Mouse (Mus musculus): ENCODE measurements at regions not wholly inside any gene's neighbourhood (a gene's known extent, or its start where the extent isn't known, plus 50 kb on each side); places are given as distances from the start of the nearest gene placed in this dataset.
A peak's percentile ranks its signal among the peaks of the same experiment; 100 is the strongest.

GRCm38 (mm10) chr6:6459006-6459917 lies 119.2 kb downstream of the Sem1 start:
- Histone ChIP-seq H3K9me3 (ENCODE audit: control insufficient read depth, low read length) (no peaks in the 10 kb centered on the region), H3K27me3 (replicated peaks; ENCODE audit: control insufficient read depth, insufficient read depth, low read length) (no peaks in the 10 kb centered on the region), H3K4me1 (ENCODE audit: control insufficient read depth, insufficient read depth, low read length) (peaks cover 4% of the 10 kb centered on the region; the same call in 1 of the 2 replicates), H3K36me3 (ENCODE audit: control insufficient read depth, insufficient read depth, low read length) (no peaks in the 10 kb centered on the region), H3K27ac (ENCODE audit: low read length) (no peak overlapping the region), H3K4me2 (ENCODE audit: low read depth, low read length) (no peak overlapping the region), H3K4me3 (ENCODE audit: low read length) (no peak overlapping the region), H3K9ac (ENCODE audit: low read depth, low read length) (no peak overlapping the region)
- ATAC-seq, result peak; percentile 46; the same call in 1 of the 2 replicates
- 26% methylated on average over 14 of the region's 14 CpGs for WGBS

GRCm38 (mm10) chr6:6457726-6458125 lies 120.7 kb downstream of the Sem1 start:
- Histone ChIP-seq H3K4me2 (ENCODE audit: low read depth, low read length) (no peak overlapping the region), H3K9ac (ENCODE audit: low read depth, low read length) (no peak overlapping the region), H3K9me3 (ENCODE audit: control insufficient read depth, low read length) (no peaks in the 10 kb centered on the region), H3K36me3 (ENCODE audit: control insufficient read depth, insufficient read depth, low read length) (no peaks in the 10 kb centered on the region), H3K27me3 (replicated peaks; ENCODE audit: control insufficient read depth, insufficient read depth, low read length) (no peaks in the 10 kb centered on the region), H3K27ac (ENCODE audit: low read length) (no peak overlapping the region), H3K4me1 (ENCODE audit: control insufficient read depth, insufficient read depth, low read length) (peaks cover 2% of the 10 kb centered on the region; the same call in 1 of the 2 replicates), H3K4me3 (ENCODE audit: low read length) (no peak overlapping the region)
- peak; percentile 66 for ATAC-seq
- WGBS, result 71% methylated on average over 4 of the region's 4 CpGs

GRCm38 (mm10) chr6:6457001-6457400 lies 121.5 kb downstream of the Sem1 start:
- Histone ChIP-seq H3K9me3 (ENCODE audit: control insufficient read depth, low read length) (no peaks in the 10 kb centered on the region), H3K4me3 (ENCODE audit: low read length) (no peak overlapping the region), H3K36me3 (ENCODE audit: control insufficient read depth, insufficient read depth, low read length) (no peaks in the 10 kb centered on the region), H3K27me3 (replicated peaks; ENCODE audit: control insufficient read depth, insufficient read depth, low read length) (no peaks in the 10 kb centered on the region), H3K4me2 (ENCODE audit: low read depth, low read length) (no peak overlapping the region), H3K27ac (ENCODE audit: low read length) (no peak overlapping the region), H3K9ac (ENCODE audit: low read depth, low read length) (no peak overlapping the region), H3K4me1 (ENCODE audit: control insufficient read depth, insufficient read depth, low read length) (peaks cover 2% of the 10 kb centered on the region; the same call in 1 of the 2 replicates)
- WGBS, result 64% methylated on average over 5 of the region's 5 CpGs
- ATAC-seq, result no peak

- no peak for ATAC-seq
- Histone ChIP-seq H3K27ac (ENCODE audit: low read length) (no peak overlapping the region), H3K9ac (ENCODE audit: low read depth, low read length) (no peak overlapping the region)
These were observed 122.9 kb downstream of the Sem1 start for GRCm38 (mm10) chr6:6455566-6455965.

GRCm38 (mm10) chr6:6454396-6454795 lies 124.1 kb downstream of the Sem1 start:
- H3K27ac ChIP-seq (ENCODE audit: low read length), result no peak overlapping the region
- H3K9me3 ChIP-seq (ENCODE audit: control insufficient read depth, low read length), result no peaks in the 10 kb centered on the region
- no peaks in the 10 kb centered on the region for H3K27me3 ChIP-seq (replicated peaks; ENCODE audit: control insufficient read depth, insufficient read depth, low read length)
- H3K4me2 ChIP-seq (ENCODE audit: low read depth, low read length), result no peak overlapping the region
- H3K36me3 ChIP-seq (ENCODE audit: control insufficient read depth, insufficient read depth, low read length), result no peaks in the 10 kb centered on the region
- no peak overlapping the region for H3K9ac ChIP-seq (ENCODE audit: low read depth, low read length)
- H3K4me3 ChIP-seq (ENCODE audit: low read length), result no peak overlapping the region
- no peaks in the 10 kb centered on the region for H3K4me1 ChIP-seq (ENCODE audit: control insufficient read depth, insufficient read depth, low read length)
- 71% methylated on average over 2 of the region's 2 CpGs for WGBS
- ATAC-seq, result no peak

More at GRCm38 (mm10) chr6:6455566-6455965, 122.9 kb downstream of the Sem1 start:
- no peaks in the 10 kb centered on the region for H3K36me3 ChIP-seq (ENCODE audit: control insufficient read depth, insufficient read depth, low read length)
- peaks cover 2% of the 10 kb centered on the region; the same call in 1 of the 2 replicates for H3K4me1 ChIP-seq (ENCODE audit: control insufficient read depth, insufficient read depth, low read length)
- no peak overlapping the region for H3K4me3 ChIP-seq (ENCODE audit: low read length)
- H3K9me3 ChIP-seq (ENCODE audit: control insufficient read depth, low read length), result no peaks in the 10 kb centered on the region
- no peaks in the 10 kb centered on the region for H3K27me3 ChIP-seq (replicated peaks; ENCODE audit: control insufficient read depth, insufficient read depth, low read length)
- 78% methylated on average over 5 of the region's 5 CpGs for WGBS
- no peak overlapping the region for H3K4me2 ChIP-seq (ENCODE audit: low read depth, low read length)

GRCm38 (mm10) chr6:6434855-6435254 lies 143.6 kb downstream of the Sem1 start:
- no peak for ATAC-seq
- 42% methylated on average over 3 of the region's 3 CpGs for WGBS
- no peaks in the 10 kb centered on the region for H3K4me1 ChIP-seq (ENCODE audit: control insufficient read depth, insufficient read depth, low read length)

GRCm38 (mm10) chr6:6434261-6434802 lies 144.1 kb downstream of the Sem1 start:
- Histone ChIP-seq H3K4me1 (ENCODE audit: control insufficient read depth, insufficient read depth, low read length) (no peaks in the 10 kb centered on the region), H3K36me3 (ENCODE audit: control insufficient read depth, insufficient read depth, low read length) (no peaks in the 10 kb centered on the region), H3K27ac (ENCODE audit: low read length) (no peak overlapping the region), H3K27me3 (replicated peaks; ENCODE audit: control insufficient read depth, insufficient read depth, low read length) (no peaks in the 10 kb centered on the region), H3K4me3 (ENCODE audit: low read length) (no peak overlapping the region), H3K9me3 (ENCODE audit: control insufficient read depth, low read length) (no peaks in the 10 kb centered on the region), H3K9ac (ENCODE audit: low read depth, low read length) (no peak overlapping the region), H3K4me2 (ENCODE audit: low read depth, low read length) (no peak overlapping the region)
- ATAC-seq, result no peak
- WGBS, result 74% methylated on average over 5 of the region's 5 CpGs

More at GRCm38 (mm10) chr6:6434855-6435254, 143.6 kb downstream of the Sem1 start:
- H3K9me3 ChIP-seq (ENCODE audit: control insufficient read depth, low read length), result no peaks in the 10 kb centered on the region
- no peak overlapping the region for H3K4me3 ChIP-seq (ENCODE audit: low read length)
- no peaks in the 10 kb centered on the region for H3K27me3 ChIP-seq (replicated peaks; ENCODE audit: control insufficient read depth, insufficient read depth, low read length)
- no peak overlapping the region for H3K9ac ChIP-seq (ENCODE audit: low read depth, low read length)
- no peak overlapping the region for H3K27ac ChIP-seq (ENCODE audit: low read length)
- H3K4me2 ChIP-seq (ENCODE audit: low read depth, low read length), result no peak overlapping the region
- H3K36me3 ChIP-seq (ENCODE audit: control insufficient read depth, insufficient read depth, low read length), result no peaks in the 10 kb centered on the region

- H3K4me1 ChIP-seq (ENCODE audit: control insufficient read depth, insufficient read depth, low read length), result no peaks in the 10 kb centered on the region
- H3K9ac ChIP-seq (ENCODE audit: low read depth, low read length), result no peak overlapping the region
- no peaks in the 10 kb centered on the region for H3K36me3 ChIP-seq (ENCODE audit: control insufficient read depth, insufficient read depth, low read length)
- H3K4me2 ChIP-seq (ENCODE audit: low read depth, low read length), result no peak overlapping the region
- no peaks in the 10 kb centered on the region for H3K9me3 ChIP-seq (ENCODE audit: control insufficient read depth, low read length)
- no peaks in the 10 kb centered on the region for H3K27me3 ChIP-seq (replicated peaks; ENCODE audit: control insufficient read depth, insufficient read depth, low read length)
- H3K4me3 ChIP-seq (ENCODE audit: low read length), result no peak overlapping the region
- H3K27ac ChIP-seq (ENCODE audit: low read length), result no peak overlapping the region
- peak; percentile 91 for ATAC-seq
- WGBS, result 64% methylated on average over 6 of the region's 6 CpGs
These were observed 145.3 kb downstream of the Sem1 start for GRCm38 (mm10) chr6:6433179-6433578.

GRCm38 (mm10) chr6:6414654-6415610 lies 163.5 kb downstream of the Sem1 start:
- H3K27ac ChIP-seq (ENCODE audit: low read length), result no peak overlapping the region
- ATAC-seq, result no peak
- H3K36me3 ChIP-seq (ENCODE audit: control insufficient read depth, insufficient read depth, low read length), result no peaks in the 10 kb centered on the region
- no peak overlapping the region for H3K4me2 ChIP-seq (ENCODE audit: low read depth, low read length)
- H3K4me3 ChIP-seq (ENCODE audit: low read length), result no peak overlapping the region
- H3K9ac ChIP-seq (ENCODE audit: low read depth, low read length), result no peak overlapping the region
- no peaks in the 10 kb centered on the region for H3K4me1 ChIP-seq (ENCODE audit: control insufficient read depth, insufficient read depth, low read length)
- no peaks in the 10 kb centered on the region for H3K27me3 ChIP-seq (replicated peaks; ENCODE audit: control insufficient read depth, insufficient read depth, low read length)
- no peaks in the 10 kb centered on the region for H3K9me3 ChIP-seq (ENCODE audit: control insufficient read depth, low read length)
- WGBS, result 79% methylated on average over 9 of the region's 9 CpGs
